Mouse (Mus musculus) stomach, embryonic 16.5 days (tissue): ENCODE measurements around the gene Gtf2i. TPM values are rescaled to one million over a fixed set of nuclear protein-coding genes. Genes with fewer than 3 reads are reported as not detected.

Experiments used
- ATAC-seq: fragments of 200-750 bp; cut with Nextera tagmentation; 2 replicates; pipeline ENCODE4 v1.8.0; 2017; ENCODE audit warnings: moderate number of reproducible peaks, moderate TSS enrichment; ENCODE audit not compliant: insufficient read depth, low FRiP score
- H3K27ac ChIP-seq: fragments of 300-500 bp; sonication (generic); 2 replicates; pipeline ENCODE4 v1.5.1; 2014; ENCODE audit warnings: low read length
- H3K27me3 ChIP-seq: fragments of 300-500 bp; sonication (generic); 2 replicates; pipeline ENCODE4 v1.6.1; 2014; ENCODE audit warnings: low read length, control low read depth, mixed read lengths; ENCODE audit not compliant: control insufficient read depth, insufficient read depth
- H3K36me3 ChIP-seq: fragments of 300-500 bp; sonication (generic); 2 replicates; pipeline ENCODE4 v1.6.1; 2014; ENCODE audit warnings: low read length; ENCODE audit not compliant: control insufficient read depth, insufficient read depth
- H3K4me1 ChIP-seq: fragments of 300-500 bp; sonication (generic); 2 replicates; pipeline ENCODE4 v1.6.1; 2014; ENCODE audit warnings: low read length, control low read depth, mixed read lengths; ENCODE audit not compliant: control insufficient read depth, insufficient read depth
- H3K4me2 ChIP-seq: fragments of 300-500 bp; sonication (generic); 2 replicates; pipeline ENCODE4 v1.6.1; 2014; ENCODE audit warnings: low read depth, low read length, mixed read lengths
- H3K4me3 ChIP-seq: fragments of 300-500 bp; sonication (generic); replicated peaks from 2 replicates; pipeline ENCODE4 v1.5.1; 2014; ENCODE audit warnings: mild to moderate bottlenecking, low read length
- H3K9ac ChIP-seq: fragments of 300-500 bp; sonication (generic); 2 replicates; pipeline ENCODE4 v1.6.1; 2014; ENCODE audit warnings: low read length
- H3K9me3 ChIP-seq: fragments of 300-500 bp; sonication (generic); replicated peaks from 2 replicates; pipeline ENCODE4 v1.6.1; 2016; ENCODE audit warnings: low read length, control low read depth; ENCODE audit not compliant: control insufficient read depth
- WGBS: fragments of 180-500 bp; shearing (Covaris S2); extraction: QIAGEN DNeasy Blood & Tissue Kit; methylation state at CpG from one replicate; pipeline ENCODE4 v1.1.7; 2014; 5-methylcytosine and 5-hydroxymethylcytosine counted together
- polyA plus RNA-seq: library from polyadenylated mRNA; unstranded; fragments of >200 nt; fragmentation: Nextera tagmentation; extraction: Ambion mirVana; gene quantifications from 2 replicates; pipeline ENCODE4 v1.2.1, GENCODE M21; 2015

The Gtf2i gene
- polyA plus RNA-seq, 1 experiment from 2014 or later: 141 TPM

GRCm38 (mm10) chr5:134294606-134295005 is 20.0 kb downstream of the Gtf2i start:
- H3K27ac ChIP-seq: no peak overlapping the region
- no peak overlapping the region for H3K4me3 ChIP-seq
- no peak for ATAC-seq
- no peaks in the 10 kb centered on the region for H3K9me3 ChIP-seq
- H3K27me3 ChIP-seq: no peaks in the 10 kb centered on the region
- peaks cover 34% of the 10 kb centered on the region for H3K36me3 ChIP-seq
- H3K9ac ChIP-seq: no peak overlapping the region
- WGBS: 91% methylated on average over 7 of the region's 7 CpGs
- H3K4me2 ChIP-seq: no peak overlapping the region
- no peaks in the 10 kb centered on the region for H3K4me1 ChIP-seq

- ATAC-seq: no peak
- Histone ChIP-seq H3K4me2 (no peak overlapping the region), H3K36me3 (peaks cover 48% of the 10 kb centered on the region), H3K9me3 (no peaks in the 10 kb centered on the region), H3K27me3 (no peaks in the 10 kb centered on the region), H3K27ac (no peak overlapping the region), H3K4me3 (no peak overlapping the region), H3K9ac (no peak overlapping the region), H3K4me1 (no peaks in the 10 kb centered on the region)
- 94% methylated on average over 6 of the region's 6 CpGs for WGBS
Observed at GRCm38 (mm10) chr5:134291096-134291495, 23.5 kb downstream of the Gtf2i start.

GRCm38 (mm10) chr5:134289935-134290560 is 24.5 kb downstream of the Gtf2i start:
- Histone ChIP-seq H3K4me3 (no peak overlapping the region), H3K9ac (no peak overlapping the region), H3K9me3 (no peaks in the 10 kb centered on the region), H3K27me3 (no peaks in the 10 kb centered on the region), H3K4me1 (no peaks in the 10 kb centered on the region), H3K36me3 (peaks cover 52% of the 10 kb centered on the region), H3K4me2 (no peak overlapping the region), H3K27ac (no peak overlapping the region)
- WGBS: 90% methylated on average over 12 of the region's 12 CpGs
- no peak for ATAC-seq

GRCm38 (mm10) chr5:134288071-134288470 is 26.5 kb downstream of the Gtf2i start:
- no peak for ATAC-seq
- WGBS: 90% methylated on average over 3 of the region's 3 CpGs
- Histone ChIP-seq H3K27me3 (no peaks in the 10 kb centered on the region), H3K27ac (no peak overlapping the region), H3K4me1 (no peaks in the 10 kb centered on the region), H3K9ac (no peak overlapping the region), H3K36me3 (peaks cover 56% of the 10 kb centered on the region), H3K4me2 (no peak overlapping the region), H3K4me3 (no peak overlapping the region), H3K9me3 (no peaks in the 10 kb centered on the region)

- Histone ChIP-seq H3K27ac (no peak overlapping the region), H3K27me3 (no peaks in the 10 kb centered on the region), H3K4me1 (no peaks in the 10 kb centered on the region), H3K36me3 (peaks cover 51% of the 10 kb centered on the region; the same call in 1 of the 2 replicates), H3K9ac (no peak overlapping the region), H3K4me3 (no peak overlapping the region), H3K9me3 (no peaks in the 10 kb centered on the region), H3K4me2 (no peak overlapping the region)
- ATAC-seq: no peak
- WGBS: 93% methylated on average over 12 of the region's 12 CpGs
Observed at GRCm38 (mm10) chr5:134284921-134285320, 29.6 kb downstream of the Gtf2i start.

- H3K9ac ChIP-seq: no peak overlapping the region
- H3K27ac ChIP-seq: no peak overlapping the region
- no peaks in the 10 kb centered on the region for H3K4me1 ChIP-seq
- H3K27me3 ChIP-seq: no peaks in the 10 kb centered on the region
- peaks cover 49% of the 10 kb centered on the region; the same call in 1 of the 2 replicates for H3K36me3 ChIP-seq
- ATAC-seq: no peak
- no peaks in the 10 kb centered on the region for H3K9me3 ChIP-seq
- H3K4me2 ChIP-seq: no peak overlapping the region
- no peak overlapping the region for H3K4me3 ChIP-seq
- WGBS: 85% methylated on average over 9 of the region's 9 CpGs
Observed at GRCm38 (mm10) chr5:134282603-134283002, 32.0 kb downstream of the Gtf2i start.

GRCm38 (mm10) chr5:134282076-134282475 is 32.5 kb downstream of the Gtf2i start:
- Histone ChIP-seq H3K9ac (no peak overlapping the region), H3K4me1 (no peaks in the 10 kb centered on the region), H3K4me3 (no peak overlapping the region), H3K4me2 (no peak overlapping the region), H3K27ac (no peak overlapping the region), H3K27me3 (no peaks in the 10 kb centered on the region), H3K36me3 (peaks cover 44% of the 10 kb centered on the region; the same call in 1 of the 2 replicates), H3K9me3 (no peaks in the 10 kb centered on the region)
- no peak for ATAC-seq
- WGBS: 69% methylated on average over 3 of the region's 3 CpGs

GRCm38 (mm10) chr5:134279371-134279770 is 35.2 kb downstream of the Gtf2i start:
- Histone ChIP-seq H3K4me1 (no peaks in the 10 kb centered on the region), H3K9ac (no peak overlapping the region), H3K4me3 (no peak overlapping the region), H3K36me3 (peaks cover 39% of the 10 kb centered on the region; the same call in 1 of the 2 replicates), H3K9me3 (no peaks in the 10 kb centered on the region), H3K27me3 (no peaks in the 10 kb centered on the region), H3K4me2 (no peak overlapping the region), H3K27ac (no peak overlapping the region)
- WGBS: 80% methylated on average over 7 of the region's 7 CpGs
- ATAC-seq: no peak

- Histone ChIP-seq H3K4me1 (no peaks in the 10 kb centered on the region), H3K9me3 (no peaks in the 10 kb centered on the region), H3K36me3 (peaks cover 42% of the 10 kb centered on the region), H3K9ac (no peak overlapping the region), H3K27me3 (no peaks in the 10 kb centered on the region), H3K4me2 (no peak overlapping the region), H3K4me3 (no peak overlapping the region), H3K27ac (peak overlapping the region; percentile 2; the same call in 1 of the 2 replicates)
- peak; percentile 85; the same call in 1 of the 2 replicates for ATAC-seq
- WGBS: 70% methylated on average over 4 of the region's 4 CpGs
Observed at GRCm38 (mm10) chr5:134277109-134277508, 37.5 kb downstream of the Gtf2i start.
